Mouse (Mus musculus): ENCODE data around the gene Bcl2l2.

Bcl2l2 gene

DNA sequence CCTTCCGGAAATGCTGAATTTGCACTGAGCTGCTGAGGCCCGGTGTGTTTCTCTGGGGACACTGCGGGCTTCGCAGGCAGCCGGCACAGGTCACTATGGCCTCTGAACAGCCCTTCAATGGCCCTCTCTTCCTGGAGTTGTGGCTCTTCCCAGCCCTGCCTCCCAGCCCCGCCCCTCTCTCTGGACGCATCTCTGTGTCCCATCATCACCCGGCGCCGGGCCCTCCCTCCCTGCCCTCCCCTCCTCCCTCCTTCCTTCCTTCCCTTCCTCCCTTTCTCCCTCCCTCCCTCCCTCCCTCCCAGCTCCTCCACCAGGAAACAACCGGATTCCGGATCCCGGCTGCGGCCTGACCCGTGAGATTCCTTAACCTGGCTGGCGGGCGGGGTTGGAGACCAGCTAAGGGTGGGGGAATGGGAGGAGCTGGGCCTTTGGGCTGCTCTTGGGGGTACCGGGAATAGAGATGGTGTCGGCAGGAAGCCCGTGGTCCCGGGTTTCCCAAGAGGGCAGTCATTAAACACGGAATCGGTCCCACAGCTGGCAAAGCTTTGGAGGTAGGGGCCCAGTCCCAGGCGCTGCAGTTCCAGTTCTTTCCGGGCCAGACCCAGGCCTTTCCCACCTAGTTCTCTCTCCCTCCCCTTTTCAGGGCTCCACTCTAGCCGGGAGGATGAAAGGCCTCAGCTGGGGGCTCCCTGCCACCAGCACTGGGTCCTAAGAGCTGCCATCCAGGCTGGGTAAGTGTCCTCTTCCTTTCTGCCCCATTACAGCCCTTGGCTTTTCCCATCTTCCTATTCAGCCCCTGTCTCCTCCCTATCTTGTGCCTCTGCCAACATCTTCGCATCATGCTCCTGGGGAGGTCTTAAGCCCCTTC, at the start of gene Bcl2l2, which contains the start of gene Gm20521:
Bcl2l2 (plus strand) TSS at position 224 of the 868 bp plus-strand sequence.
Gm20521 (plus strand) TSS at position 288 of the 868 bp plus-strand sequence.
- DNase-seq (ENCODE audit: low read depth) = no peak

GRCm38 (mm10) chr14:54843461-54843860, 39.7 kb upstream of the Bcl2l2 start:
- DNase-seq (ENCODE audit: low read depth) = peak; percentile 67

DNA sequence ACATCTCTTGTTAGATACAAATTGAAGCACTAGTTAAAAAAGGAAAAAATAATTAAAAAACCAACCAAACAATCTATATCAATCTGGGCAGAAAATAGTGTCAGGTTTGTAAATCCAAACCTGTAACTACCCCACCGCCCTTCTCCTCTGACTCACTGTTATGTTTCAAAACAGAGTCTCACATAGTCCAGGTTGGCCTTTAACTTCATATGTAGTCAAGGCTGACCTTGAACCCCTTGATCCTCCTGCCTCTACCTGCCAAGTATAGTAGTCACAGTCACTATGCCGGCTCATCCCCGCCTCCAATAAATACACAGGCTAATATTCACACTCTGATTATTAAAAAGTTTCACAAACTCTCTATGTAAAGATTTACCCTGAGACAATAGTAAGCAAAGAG, 27.5 kb upstream of the Bcl2l2 start:
- DNase-seq (ENCODE audit: low read depth) = no peak

DNA sequence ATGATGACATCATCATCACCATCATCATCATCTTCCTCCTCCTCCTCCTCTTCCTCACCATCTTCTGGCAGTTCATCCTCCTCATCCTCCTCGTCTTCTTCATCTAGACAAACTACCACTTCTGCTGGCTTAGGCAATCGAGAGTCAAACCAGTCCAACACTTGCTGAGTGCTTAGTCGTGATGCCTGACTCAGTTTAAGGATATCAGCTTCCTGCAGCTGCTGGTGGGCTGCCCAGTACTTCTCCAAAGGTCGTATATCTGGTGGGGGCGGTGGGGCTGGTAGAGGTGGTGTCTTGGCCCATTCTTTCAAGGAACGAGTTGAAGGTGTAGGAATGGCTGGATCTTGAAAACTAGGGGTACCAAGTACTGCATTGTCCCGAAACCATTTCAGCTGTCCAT, 26.5 kb upstream of the Bcl2l2 start:
- no peak for DNase-seq (ENCODE audit: low read depth)

DNA sequence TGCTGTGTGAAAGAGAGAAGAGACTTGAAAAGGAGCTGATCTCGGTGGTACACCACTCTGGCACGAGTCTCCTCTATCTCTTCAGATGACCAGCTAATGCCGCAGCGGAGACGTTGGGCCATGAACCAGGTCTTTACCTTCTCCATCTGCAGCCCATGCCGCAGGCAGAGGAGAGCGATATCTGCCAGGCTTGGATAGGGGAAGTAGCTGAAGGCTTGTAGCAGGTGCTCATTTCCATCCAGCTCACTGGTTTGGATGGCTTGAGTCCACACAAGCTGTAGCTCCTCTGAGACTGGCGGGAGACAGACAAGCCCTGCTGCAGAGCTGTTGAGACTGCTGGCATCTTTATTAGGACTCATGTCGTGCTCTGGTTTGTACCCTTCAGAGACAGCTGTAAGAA, 25.3 kb upstream of the Bcl2l2 start:
- no peak for DNase-seq (ENCODE audit: low read depth)

DNA sequence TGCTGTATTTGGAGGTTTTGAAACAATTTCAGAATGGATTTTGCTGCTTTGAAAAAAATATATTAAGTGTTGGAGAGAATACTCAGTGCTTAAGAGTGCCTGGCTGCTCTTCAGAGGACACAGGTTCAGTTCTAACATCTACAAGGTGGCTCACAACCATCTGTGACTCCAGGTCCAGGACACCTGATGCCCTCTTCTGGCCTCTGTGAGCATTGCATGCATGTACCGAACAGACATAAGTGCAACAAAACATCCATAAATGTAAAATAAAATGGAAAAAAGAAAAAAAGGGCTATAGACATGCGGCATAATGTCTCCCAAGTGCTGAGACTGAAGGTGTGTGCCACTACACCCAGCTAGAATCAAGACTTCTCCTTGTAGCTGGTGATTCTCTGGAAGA, 22.7 kb upstream of the Bcl2l2 start:
- peak; percentile 78 for DNase-seq (ENCODE audit: low read depth)

DNA sequence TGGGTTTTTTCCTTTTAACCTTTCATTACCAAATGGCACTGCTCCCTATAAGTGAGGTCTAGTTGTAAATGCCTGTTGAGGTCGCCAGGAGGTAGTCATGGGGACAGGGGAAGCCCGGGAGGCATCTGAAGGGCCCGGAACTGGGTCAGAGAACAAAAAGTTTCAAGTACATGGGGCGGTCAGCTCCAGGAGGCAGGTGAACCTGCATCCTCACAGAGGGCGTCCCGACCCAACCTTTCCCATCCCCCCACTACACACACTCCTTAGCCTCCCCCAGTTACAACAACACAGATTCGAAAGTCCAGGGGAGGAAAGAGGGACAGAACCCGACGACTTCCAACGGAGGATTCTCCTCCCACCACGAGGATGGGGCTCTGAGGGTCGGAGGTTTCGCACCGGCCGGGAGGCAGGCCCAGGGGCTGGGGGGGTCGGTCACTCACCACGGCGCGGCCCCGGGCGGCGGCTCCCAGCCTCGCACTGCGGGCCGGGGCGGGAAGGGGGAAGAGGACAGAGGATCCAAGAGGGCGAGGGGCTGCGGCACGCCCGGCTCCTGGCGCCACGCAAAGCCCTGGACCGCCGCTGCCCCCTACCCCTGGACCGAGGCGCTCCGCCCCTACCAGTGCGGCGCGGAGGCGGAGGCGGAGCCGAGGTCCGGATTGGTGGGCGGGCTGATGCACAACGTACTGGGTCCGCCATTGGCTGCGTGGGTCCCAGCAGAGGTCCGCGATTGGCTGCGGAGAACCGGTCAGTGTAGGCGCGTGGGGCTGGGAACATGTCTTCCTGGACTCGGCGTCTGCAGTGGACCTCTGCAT, 19.5 kb upstream of the Bcl2l2 start:
- peak; percentile 82 for DNase-seq (ENCODE audit: low read depth)

DNA sequence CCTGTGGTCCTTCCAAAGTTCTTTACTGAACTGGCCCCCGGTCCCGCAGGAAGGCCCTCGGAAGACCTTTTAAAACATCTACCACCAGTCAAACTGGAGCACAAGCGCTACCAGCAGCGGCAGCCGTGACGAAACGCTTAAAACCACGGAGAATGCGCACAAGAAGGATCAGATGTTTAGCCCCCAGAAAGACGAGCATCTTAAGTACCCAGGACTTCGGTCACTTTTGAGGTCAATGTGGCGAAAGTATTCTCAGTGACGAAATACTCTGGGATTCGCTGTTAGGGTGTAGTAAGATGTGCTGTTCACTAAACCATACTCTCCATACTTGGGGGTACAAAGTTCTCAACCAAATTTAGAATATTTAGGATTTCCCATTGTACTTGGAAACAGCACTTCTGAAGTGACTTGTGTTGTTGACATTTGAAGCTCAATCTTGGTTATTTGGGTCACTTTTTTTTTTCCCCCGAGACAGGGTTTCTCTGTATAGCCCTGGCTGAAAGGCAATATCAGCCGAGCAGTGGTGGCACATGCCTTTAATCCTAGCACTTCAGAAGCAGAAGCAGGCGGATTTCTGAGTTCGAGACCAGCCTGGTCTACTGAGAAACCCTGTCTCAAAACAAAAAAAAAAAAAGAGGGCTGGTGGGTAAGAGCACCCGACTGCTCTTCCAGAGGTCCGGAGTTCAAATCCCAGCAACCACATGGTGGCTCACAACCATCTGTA, 18.7 kb upstream of the Bcl2l2 start:
- no peak for DNase-seq (ENCODE audit: low read depth)

DNA sequence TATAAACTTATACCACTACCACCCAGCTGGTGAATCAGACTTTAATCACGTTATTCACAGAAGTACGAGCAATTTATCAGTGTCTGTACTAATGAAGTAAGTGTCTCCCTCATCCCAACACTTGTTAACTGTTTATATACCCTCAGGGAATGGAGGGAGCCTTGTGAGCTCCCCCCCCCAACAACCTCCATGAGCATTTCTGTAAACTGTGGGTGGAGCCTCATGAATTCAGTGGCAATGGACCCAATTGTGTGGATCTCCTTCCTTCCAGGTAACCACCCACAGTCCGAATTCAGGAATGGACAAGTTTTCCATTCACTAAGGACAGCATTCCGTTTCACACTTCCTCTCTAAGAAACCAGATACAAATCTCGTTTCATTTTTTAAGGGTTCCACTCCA, 17.6 kb upstream of the Bcl2l2 start:
- DNase-seq (ENCODE audit: low read depth) = no peak

GRCm38 (mm10) chr14:54866268-54866667, 16.9 kb upstream of the Bcl2l2 start:
- DNase-seq (ENCODE audit: low read depth) = no peak

- peak; percentile 74 for DNase-seq (ENCODE audit: low read depth)
These were observed 16.2 kb upstream of the Bcl2l2 start for GRCm38 (mm10) chr14:54866936-54867335.

- DNase-seq (ENCODE audit: low read depth) = no peak
These were observed 15.2 kb upstream of the Bcl2l2 start for GRCm38 (mm10) chr14:54868026-54868425.

DNA sequence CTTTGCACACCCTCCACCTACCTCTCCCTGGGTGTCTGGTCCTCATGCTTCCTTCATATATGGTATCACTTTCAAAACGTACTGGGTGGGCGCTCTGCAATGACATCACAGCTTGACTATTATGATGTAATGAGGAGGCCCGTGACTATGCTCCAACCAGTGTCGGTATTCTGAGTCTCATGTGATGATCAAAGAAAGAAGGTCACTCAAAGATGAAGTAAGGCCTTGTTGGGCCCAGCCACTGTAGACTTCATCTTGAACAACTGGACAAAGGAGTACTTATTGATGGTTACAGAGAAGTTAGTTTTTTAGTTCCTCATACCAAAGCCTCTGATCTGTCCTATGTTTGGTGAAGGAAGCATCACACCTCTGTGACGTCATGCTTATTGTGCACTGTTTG, 12.3 kb upstream of the Bcl2l2 start, which contains the start of gene Homez:
Homez (minus strand) TSS at position 101 of the 400 bp plus-strand sequence.
- no peak for DNase-seq (ENCODE audit: low read depth)

DNA sequence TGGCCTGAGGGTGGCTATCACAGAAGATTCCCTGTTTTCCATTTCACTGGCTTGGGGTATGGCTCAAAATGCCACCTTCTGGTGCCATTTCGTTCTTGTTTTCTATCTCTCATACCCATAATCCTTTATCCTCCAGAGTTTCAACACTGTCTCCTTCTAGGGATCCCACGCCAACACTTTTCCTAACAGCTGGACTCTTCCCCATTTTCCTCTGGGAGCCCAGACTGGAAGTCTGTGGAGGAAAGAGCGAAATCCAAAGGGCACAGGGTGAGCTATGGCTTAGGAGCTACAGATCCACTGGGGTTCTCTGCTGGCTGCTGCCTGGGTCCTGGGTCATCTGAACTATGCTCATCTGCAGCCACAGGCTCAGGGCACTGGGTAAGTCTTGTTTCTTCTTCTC, 9.0 kb upstream of the Bcl2l2 start:
- no peak for DNase-seq (ENCODE audit: low read depth)

DNA sequence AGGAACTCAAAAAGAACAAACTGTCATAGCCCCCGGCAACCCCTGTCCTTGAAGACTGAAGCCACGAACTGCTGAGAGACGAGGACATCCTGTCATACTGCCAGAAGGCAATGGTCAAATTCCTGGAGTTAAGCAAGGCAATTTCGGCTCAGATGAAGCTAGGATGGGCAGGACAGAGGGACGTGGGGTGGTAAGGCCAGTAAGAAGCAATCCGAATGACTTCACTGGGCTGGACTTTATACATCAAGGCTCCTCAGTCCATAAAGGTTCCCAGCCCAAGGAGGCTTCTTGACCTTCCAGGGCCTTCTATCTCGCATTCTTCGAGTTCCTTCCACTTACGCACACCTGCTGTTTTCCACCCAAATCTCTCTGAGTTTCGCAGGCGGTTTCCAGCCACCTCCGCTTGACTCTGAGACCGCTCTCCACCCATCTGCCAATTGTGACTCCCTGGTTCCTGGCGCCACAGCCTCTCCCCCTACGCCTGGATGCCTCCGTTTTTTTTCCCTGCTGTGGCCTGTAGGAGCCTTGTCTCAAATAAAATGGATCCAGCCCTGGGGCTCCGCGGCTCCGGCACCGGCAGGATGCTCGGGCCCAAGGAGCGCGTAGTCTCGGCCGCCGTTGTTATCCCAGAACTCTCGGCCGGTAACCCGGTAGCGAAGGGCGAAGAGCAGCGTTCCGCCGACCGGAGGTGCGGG, 7.2 kb upstream of the Bcl2l2 start:
- no peak for DNase-seq (ENCODE audit: low read depth)

DNA sequence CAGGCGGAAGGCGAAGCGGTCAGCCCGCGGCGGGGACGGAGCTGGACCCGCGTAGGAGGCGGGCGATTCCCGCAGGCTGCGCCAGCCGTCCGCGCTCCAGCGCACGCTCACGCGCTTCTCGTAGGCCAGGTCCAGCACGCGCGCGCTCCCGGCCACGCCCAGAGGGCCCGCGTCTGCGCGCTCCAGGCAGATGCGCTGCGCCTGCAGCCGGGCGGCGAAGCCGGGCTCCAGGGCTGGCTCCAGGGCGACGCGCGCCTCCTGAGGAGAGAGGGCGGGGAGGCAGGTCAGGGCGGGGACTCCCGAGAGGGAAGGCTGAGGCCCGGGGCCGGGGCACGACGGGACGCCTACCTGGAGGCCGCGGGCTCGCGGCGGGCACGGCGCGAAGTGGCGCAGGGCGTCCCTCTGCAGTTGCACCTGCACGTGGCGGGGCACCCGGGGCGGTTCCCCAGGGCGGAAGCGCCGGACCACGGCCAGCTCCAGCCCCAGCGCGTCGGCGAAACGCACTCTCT, 6.6 kb upstream of the Bcl2l2 start:
- DNase-seq (ENCODE audit: low read depth) = peak; percentile 86

- DNase-seq (ENCODE audit: low read depth) = peak; percentile 78
These were observed 6.0 kb upstream of the Bcl2l2 start, which contains the start of gene Ppp1r3e for GRCm38 (mm10) chr14:54877048-54877715. Ppp1r3e (minus strand) TSS chr14:54877550.

DNA sequence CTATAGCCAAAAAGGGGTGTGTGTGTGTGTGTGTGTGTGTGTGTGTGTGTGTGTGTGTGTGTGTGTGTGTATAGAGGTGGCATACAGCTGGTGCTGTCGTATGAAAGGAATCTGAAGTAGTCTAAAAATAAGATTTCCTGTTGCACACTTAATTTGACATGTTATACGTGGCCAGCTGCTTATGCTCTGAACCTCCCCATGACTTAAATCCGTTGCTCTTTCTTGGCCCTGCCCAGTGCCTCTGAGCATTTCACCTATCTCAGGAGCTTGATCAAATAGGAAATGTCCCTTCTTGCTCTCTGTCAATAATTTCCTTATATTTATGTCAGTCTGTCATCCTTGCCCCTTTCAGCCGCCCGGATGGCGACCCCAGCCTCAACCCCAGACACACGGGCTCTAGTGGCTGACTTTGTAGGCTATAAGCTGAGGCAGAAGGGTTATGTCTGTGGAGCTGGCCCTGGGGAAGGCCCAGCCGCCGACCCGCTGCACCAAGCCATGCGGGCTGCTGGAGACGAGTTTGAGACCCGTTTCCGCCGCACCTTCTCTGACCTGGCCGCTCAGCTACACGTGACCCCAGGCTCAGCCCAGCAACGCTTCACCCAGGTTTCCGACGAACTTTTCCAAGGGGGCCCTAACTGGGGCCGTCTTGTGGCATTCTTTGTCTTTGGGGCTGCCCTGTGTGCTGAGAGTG, 990 bp downstream of the Bcl2l2 start:
- peak; percentile 35 for DNase-seq (ENCODE audit: low read depth)

- DNase-seq (ENCODE audit: low read depth) = no peak
These were observed 2.1 kb downstream of the Bcl2l2 start for GRCm38 (mm10) chr14:54885309-54885708.

DNA sequence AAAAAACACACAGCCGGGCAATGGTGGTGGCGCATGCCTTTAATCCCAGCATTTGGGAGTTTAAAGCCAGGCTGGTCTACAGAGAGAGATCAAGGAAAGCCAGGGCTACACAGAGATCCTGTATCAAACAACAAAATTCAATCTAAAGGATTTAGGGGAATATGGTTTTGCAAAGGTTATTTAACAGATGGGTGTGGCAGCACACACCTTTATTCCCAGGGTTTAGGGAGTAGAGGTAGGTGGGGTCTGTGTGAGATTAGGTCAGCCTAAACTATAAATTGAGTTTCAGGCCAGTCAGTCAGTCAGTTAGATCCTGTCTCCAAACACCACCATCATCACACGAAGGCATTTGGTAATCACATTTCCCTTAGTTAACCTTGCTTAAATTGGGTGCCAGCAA, 9.0 kb downstream of the Bcl2l2 start, which contains the start of gene Pabpn1:
Pabpn1 (plus strand) TSS at position 301 of the 400 bp plus-strand sequence.
- no peak for DNase-seq (ENCODE audit: low read depth)
